Mouse (Mus musculus): Measurements from ENCODE around the gene Ehbp1l1.

The Ehbp1l1 gene

DNA sequence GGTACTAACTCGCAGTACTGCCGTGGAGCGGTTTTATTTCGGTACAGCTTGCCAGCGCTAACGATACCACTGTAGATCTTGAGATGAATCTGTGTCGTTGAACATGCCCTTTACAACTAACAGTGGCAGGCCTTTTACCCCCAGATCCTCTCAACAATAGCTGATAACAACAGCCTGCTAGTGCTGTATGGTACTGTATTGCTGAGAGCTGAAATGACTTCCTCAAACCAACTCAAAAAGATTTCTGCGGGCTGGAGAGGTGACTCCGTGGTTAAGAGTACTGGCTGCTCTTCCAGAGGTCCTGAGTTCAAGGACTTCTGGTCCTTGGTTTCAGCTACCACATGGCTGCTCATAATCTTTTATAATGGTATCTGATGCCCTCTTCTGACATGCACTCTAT lies 8.2 kb upstream of the Ehbp1l1 start:
- DNase-seq (ENCODE audit: low read depth, low spot score), result no peak

DNA sequence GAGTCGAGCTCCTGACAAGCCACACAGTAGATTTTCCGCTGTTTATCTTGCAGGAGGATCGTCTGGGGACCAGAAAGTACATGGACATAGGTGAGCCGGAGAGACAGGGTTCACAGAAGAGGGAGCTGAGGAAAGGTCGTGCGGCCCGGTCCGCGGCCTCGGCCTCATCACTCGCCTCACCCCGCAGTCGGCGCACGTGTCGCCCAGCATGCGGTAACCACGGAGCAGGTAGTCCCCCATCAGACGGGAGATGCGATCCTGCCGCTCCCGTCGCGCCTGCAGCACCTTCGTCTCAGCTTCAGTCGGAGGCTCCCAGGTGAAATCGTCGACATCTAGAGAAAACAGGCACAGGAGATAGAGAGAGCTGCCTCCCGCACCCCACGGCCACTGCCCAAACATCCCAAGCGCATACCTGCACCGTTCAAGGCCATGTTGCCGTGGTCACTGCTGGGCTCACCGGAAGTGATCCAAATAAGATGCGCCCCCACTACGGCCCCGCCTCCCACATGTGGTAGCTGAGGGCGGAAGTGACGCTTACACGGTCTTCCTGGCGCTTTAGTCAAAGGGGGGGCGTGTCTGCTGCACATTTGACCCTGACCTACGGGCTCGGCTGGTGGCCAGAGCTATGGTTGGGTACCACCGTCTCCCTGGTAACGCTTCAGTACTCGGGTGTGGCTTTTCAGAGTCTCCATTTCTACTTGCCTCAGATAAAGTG lies 5.3 kb upstream of the Ehbp1l1 start:
- DNase-seq (ENCODE audit: low read depth, low spot score), result peak; percentile 72

DNA sequence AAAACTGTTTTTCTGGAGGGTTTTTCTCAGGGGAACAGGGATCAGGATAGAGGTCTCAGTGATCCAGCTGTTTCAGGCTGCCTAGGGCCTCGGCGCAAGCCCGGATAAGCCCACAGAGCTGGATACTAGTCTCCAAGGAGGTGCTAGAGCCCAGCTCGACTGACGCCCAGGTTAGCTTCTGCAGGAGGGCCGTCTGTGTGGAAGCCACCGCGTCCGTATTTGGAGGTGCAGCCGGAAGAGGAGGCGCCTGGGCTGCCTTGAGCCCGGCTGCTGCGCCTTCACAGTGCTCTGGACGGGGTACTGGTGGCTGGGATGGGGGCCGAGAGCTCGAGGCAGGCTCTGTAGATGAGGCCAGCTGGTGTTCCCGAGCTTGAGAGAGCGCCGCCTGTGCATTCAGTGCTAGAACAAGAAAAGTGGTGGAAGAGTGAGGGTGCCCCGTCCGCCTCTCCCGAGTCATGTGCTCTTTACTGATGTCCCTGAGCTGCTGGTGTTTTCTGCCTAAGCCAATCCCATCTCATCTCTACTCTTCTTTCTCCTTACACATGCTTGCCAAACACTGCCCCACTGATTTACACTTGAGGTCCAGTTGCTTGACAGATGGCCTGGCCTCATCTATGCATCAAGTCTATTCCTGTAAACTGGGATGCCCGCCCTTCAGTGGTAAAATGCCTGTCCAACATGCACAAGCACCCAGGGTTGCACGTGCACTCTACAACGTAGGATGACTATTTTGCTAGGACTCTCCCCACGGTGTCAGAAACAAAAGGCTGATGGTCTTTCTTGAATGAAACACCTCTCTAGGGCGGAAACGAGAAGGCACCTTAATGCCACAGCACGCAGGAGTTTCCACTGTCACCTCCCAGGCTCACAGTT lies 4.4 kb upstream of the Ehbp1l1 start:
- no peak for DNase-seq (ENCODE audit: low read depth, low spot score)

DNA sequence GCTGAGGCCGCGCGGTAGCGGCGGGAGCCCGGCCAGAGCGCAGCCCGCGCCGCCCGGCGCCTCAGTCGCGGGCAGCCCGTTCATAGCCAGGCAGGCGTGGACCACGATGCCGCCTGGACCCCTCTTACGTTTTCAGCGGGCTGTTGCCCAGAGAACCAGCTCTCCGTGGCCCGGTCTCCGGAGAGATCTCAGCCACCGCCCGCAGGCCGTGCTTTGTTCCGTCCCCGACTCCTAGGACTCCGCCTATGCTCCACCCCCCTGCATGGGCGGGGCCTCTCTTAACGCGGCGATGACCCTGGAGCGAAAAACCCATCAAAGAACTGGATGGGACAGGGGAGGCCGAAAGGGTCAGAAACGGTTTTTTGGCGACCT lies 3.3 kb upstream of the Ehbp1l1 start, which contains the start of gene Fam89b:
Fam89b (minus strand) TSS at position 210 of the 372 bp plus-strand sequence.
- no peak for DNase-seq (ENCODE audit: low read depth, low spot score)

DNA sequence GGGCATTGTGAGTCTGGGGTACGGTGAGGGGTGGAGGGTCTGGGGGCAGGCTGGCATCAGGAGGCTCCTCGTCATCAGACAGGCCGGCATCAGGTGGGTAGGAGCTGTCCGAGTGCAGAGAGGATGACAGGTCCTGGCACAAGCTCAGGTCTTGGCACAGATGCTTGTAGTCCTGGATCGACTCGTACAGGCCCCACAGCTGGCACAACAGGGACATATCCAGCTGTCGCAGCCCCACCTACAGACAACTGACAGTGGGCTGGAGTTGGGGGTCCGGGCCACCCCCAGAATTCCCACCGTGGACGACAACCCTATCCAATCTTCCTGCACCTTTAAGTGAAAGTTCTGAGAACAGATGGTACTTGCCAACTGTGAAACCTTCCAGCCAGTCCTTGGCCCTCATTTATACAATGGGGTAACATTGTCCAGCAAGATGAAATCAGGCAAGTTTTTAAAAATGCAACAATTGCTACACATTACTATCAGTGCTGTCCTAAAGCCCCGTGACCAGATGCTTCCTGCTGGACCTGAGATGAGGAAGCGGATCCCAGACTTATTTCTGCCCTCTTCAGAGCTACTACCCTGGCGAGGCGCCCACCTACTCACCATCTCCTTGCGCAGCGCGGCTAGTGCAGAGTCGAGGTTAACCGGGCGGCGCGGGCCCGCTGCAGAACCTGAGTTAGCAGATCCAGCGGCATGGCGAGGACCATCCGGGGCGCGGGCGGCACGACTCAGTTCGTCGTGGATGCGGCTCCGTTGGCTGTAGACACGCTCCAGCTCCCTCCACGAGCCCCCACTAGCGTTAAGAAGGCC lies 2.7 kb upstream of the Ehbp1l1 start:
- DNase-seq (ENCODE audit: low read depth, low spot score), result no peak

DNA sequence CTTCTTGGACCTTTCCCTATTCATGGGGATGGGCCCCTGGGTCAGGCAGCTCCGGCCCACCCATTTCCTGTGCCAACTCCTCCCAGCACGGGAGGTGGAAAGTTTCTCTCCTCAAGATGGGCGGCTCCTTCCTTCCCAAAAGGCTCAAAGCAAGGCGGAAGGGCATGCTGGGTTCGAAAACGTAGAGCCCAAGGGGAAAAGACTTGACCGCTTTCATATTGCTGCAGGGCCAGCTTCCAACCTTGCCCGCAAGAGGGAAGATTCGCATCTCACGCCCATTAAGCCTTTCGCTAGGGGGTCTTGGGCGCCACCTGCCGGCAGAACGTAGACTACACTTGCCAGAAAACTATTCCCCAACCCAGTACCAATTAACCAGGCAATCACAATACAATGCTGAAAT lies 1.6 kb upstream of the Ehbp1l1 start:
- DNase-seq (ENCODE audit: low read depth, low spot score), result no peak

DNA sequence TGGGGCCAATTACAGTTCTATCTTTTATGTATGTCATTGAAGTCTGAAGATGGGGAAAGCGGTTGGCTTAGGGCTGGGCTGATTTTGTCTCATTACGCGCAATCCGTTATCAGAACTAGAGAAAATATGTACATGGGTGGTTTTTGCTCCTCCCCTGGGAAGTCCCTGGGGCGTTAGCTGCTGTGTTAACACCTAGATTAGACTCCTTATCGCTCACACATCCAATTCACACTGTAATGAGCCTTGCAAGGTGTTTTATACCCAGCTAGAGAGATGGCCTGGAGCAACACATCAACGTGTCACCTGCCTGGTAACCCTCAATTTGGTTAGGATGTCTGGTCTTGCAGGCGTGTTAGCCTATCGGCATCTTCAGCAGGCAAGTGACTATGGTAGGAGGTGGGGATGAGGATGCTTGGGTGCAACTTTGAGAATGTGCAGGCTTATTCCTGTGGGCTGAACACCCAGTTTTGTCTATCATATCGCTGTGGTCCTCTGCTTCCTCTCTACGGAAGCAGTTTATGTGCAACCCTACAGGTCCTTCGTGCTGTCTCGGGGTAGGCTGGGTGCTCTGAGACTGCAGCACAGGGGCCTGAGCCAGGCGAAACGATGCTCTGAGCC lies 953 bp upstream of the Ehbp1l1 start:
- DNase-seq (ENCODE audit: low read depth, low spot score), result no peak

DNA sequence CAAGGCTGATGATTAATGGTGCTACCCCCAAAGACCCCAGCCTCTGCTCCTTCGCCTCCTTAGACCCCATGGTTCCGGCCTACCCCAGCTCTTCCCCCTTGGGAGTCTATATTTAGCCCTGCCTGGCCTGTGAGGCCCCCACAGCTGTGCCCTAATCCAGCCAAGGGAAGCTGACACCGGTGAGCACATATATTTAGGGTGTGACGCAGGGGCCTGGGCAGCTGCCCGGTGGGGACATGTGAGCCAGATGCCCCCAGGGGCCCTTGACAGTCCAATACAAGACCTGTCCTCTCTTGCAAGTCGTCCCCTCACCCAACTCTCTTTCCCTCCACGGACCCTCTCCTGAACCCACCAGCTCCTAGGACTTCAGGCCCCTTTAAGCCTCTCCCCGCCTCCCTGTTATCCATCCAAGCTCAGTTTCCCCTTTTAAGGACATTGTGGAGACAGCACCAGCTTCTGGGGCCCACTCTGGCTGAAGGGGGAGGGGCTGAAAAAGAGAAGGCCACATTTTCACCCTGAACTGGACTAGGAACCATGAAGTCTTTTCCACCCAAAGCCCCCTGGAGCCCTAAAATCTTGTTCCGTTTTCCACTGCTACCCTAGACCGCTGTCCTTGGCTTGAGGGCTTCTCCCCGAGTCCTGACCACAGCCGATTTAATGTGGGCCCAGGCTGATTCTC lies 949 bp downstream of the Ehbp1l1 start:
- DNase-seq (ENCODE audit: low read depth, low spot score), result no peak

DNA sequence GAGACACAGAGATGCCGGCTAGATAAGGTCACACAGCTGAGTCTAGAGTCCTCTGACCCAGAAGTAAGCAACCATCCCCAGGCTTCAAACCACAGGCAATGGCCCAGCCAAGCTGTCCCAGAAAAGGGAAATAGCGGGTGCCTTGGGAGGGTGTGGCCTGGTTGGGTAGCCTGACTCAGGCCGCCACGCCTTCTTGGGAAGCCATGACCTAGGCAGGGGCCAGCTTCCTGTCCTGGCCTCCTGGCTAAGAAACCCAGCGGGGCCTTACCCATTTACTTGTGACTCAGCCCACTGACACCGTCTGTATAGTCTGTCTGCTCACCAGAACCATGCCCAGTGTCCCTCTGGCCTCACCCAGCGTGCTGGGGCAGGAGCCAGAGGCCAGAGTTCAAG lies 1.6 kb downstream of the Ehbp1l1 start:
- DNase-seq (ENCODE audit: low read depth, low spot score), result no peak

DNA sequence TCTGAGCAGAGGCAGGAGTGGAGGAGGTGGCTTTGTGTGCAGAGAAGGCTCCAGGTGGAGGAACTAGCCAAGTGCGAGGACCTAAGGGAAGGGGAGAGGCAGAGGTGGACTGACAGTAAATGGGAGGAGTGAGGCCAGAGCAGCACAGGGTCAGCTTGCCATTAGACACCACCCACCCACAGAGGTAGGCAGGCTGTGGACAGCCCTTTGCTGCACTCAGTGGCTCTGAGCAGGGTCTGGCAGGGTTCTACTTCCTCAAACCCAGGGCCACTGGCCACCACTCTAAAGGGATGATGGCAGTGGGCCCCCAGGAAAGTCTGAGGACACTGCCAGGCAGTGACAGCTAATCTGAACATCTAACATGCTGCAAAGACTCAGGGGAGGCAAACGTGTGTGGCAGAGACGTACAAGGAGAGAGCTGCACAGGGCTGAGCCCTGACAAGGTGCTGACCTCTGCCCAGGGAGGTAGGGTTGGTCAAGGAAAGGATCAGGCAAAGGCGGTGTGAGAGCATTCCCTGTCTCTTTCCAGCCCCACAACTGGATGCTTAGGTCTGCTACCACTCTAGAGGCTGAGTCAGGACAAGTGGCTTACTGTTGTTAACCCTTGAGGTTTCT lies 2.1 kb downstream of the Ehbp1l1 start:
- no peak for DNase-seq (ENCODE audit: low read depth, low spot score)

DNA sequence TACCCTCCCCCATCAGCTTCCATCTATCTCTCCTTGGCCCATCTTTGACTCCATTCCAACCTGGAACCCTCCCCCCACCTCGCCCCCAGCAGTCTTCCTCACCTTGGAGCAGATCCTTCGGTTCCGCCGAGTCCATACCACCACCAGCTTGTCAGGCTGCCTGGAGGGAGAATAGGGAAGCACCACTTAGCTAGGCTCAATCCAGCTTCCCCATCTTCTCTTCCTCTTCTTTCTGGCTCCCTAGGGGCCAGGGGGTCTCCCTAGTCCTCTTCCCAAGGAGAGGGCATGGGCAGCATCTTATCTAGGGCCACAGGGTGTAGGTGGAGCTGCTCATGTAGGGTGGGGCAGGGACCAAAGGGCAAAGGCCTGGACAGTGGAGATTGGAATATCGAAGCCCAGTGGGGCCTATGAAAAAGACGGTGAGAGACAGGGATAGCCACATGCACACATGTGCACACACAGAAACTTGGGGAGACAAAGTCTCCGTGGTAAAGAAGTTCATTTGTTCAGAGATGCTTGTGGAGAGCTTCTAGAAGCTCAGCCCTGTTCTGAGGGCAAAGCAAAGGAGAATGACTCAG lies 3.2 kb downstream of the Ehbp1l1 start:
- DNase-seq (ENCODE audit: low read depth, low spot score), result no peak

DNA sequence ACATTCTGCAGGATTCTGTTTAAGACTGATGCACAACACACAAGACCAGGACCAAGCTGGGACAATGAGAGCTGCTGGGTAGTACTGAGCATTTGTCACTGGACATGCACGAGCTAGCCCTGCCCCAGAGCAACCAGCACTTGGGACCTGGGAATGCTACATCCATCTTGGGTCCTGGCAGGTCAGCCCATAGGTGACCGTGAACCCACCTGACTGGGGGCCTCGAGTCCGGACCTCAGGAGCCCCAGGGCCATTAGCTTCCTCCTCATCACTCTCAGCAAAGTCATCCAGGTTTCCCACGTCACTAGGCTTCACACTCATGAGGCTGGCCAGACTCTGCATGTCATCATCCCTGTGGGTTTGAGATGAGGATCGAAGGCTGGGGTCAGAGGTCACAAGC lies 4.9 kb downstream of the Ehbp1l1 start:
- no peak for DNase-seq (ENCODE audit: low read depth, low spot score)

DNA sequence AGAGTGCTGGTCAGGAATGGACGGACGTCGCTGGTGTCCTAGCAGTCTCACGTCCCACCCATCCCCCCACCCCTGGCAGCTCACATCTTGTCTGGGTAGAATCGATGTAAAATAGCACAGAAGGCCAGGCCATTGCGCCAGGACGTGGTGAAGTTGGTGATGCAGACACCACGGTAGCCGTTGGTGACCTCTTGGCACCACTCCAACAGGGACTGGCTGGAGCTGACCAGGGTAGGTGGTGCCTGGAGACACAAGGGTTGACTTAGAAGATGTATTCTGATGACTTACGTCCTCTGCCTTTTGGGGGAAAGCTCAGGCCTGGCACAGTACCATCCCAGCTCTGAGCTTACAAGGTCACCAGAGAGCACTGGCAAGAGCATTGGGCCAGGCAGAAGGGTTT lies 9.2 kb downstream of the Ehbp1l1 start:
- DNase-seq (ENCODE audit: low read depth, low spot score), result no peak

DNA sequence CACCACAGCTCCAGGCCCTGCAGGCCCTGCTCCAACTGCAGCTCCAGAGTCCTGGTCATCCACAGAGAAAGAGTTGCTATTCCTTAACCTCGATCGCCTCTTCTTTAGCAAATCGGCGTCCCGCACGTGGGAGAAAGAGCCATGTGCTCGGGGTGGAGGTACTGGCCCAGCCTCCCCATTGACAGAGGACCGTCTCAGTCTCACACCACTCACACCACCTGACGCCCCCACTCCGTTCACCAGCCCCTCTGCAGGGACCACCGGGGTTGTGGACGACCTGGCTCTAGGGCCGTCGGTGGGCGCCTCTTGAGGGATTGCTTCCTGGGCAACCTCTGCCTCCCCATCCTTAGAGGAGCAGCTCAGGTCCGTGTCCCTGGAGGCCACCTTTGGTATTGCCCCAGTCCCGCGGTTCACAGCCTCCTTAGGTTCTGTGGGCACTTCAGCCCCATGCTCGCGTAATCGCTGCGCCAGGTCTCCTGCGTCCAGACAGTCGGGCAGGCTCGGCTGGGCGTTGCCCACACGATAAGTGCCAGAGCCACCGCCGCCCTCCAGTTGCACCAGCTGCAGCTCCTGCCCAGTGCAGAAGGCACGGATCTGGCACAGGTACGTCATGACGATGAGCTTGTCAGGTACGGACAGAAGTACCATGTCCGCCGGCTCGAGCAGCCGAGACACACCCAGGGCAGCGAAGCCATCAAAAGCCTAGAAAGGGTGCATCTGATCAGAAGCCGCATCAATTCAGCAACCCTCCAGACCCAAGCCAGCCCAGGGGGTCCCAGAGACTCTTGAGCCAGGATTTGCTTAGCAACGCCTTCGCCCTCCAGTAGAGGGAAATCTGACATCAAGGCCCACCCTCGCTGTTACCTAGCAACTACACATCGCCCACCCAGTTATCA lies 10.1 kb downstream of the Ehbp1l1 start:
- no peak for DNase-seq (ENCODE audit: low read depth, low spot score)

DNA sequence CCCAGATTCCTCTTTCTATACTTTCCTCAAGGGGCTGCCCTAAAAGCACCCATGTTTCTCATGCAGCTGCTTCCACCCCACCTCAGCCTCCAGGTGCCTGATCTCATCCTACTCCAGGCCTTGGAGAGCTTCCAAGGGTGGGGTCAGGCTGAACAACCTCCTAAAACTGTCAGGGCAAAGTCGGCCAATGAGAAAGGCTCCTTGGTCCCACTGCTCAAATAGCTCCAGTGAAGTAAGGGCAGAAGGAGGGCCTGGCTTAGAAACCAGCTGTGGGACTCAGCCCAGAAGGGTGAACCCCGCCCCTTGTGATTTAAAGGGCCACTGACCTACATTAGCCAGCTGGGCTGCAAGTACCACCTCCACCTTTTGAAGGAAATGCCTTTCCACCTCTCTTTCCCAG lies 12.4 kb downstream of the Ehbp1l1 start:
- no peak for DNase-seq (ENCODE audit: low read depth, low spot score)

DNA sequence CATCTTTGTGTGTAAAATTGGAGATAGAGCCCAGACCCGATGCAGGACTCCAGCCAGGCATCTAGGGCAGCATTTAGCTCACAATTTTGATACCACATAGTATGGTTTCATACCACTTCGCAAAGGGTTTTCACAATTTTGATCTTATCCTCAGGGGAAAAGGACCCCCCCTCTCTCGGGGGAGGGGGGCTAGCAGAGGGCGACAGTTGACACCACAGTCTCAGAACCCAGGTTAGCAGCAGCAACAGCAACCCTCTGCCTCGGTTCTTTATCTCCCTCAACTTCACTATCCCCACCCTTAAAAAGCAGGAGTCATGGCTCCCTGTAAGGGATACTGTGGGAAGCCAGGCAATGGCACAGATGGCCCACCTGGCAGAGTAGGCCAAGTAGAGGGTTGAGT lies 12.9 kb downstream of the Ehbp1l1 start:
- no peak for DNase-seq (ENCODE audit: low read depth, low spot score)

DNA sequence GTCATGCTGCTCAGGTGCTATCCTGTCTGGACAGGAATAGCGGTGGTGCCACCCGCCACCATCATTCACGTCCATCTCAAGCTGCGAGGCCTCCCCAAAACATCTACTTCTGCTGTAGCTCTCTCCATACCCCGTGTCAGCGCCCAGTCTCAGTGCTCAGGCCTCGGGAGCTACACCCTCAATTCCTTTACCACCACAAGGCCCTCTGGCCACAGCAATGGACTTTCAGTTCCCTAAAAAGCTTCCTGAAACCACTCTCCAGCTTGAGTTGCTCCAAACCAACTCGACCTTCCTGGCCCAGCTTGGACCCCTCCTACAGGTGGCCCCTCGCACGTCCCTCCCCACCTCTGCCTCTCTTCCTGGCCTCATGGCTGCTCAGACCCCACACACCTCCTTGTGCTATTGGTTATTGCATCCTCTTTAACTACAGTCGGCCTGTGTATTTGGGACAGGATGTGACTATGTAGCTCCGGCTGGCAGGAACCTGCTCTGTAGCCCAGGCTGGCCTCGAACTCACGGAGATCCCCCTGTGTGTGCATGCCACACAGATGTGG lies 14.1 kb downstream of the Ehbp1l1 start:
- no peak for DNase-seq (ENCODE audit: low read depth, low spot score)

DNA sequence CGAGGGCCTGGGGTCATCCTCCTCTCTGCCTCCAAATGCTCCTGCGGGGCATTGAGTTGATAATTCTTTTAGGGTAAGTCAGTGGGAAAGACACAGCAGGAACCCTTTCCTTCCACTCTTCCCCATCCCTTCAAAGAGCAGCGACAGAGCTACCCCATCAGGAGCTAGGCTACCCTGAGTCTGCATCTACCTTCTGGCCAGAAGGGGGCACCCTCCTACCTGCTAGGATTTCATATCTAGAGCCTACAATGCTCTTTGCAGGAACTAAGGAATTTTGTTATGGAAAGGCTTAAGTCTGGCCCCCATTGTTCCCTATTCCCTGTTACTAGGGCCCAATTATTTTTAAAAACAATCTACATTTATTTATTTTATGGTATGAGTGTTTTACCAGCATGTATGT lies 14.9 kb downstream of the Ehbp1l1 start:
- DNase-seq (ENCODE audit: low read depth, low spot score), result no peak

DNA sequence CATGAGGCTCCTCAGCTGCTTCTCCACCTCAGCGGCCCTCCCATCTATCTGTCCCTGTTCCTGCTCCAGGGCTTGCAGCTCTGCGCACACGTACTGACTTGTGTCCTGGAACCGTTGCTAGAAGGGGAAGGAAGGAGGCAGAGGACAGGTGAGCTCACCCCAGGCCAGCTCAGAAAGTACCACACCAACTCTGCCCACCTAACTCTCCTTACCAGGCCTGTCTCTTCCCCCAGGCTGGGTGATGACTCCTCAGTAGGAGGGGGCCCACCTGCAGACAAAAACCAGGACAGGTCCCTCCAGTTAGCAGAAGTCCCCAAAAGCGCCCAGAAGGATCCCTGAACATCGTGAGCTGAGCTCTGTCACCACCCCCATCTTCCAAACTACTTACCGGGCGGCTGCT lies 15.5 kb downstream of the Ehbp1l1 start:
- no peak for DNase-seq (ENCODE audit: low read depth, low spot score)

Data from WW6 (cell line).